Mouse (Mus musculus) testis, adult 2 months (tissue): ENCODE results near the gene Lrrk1.

Experiments
- CTCF ChIP-seq: fragments of 200-500 bp; IDR thresholded peaks from 2 replicates; pipeline ENCODE4 v1.5.1; 2012; ENCODE audit warnings: low read depth, mild to moderate bottlenecking, inconsistent platforms, low read length, moderate library complexity; ENCODE audit not compliant: control insufficient read depth, insufficient read depth, insufficient replicate concordance
- POLR2A ChIP-seq: fragments of 200-500 bp; IDR thresholded peaks from 2 replicates; pipeline ENCODE4 v1.6.1; 2012; ENCODE audit warnings: low read depth, mild to moderate bottlenecking, inconsistent platforms, low read length, moderate library complexity; ENCODE audit not compliant: control insufficient read depth

DNA sequence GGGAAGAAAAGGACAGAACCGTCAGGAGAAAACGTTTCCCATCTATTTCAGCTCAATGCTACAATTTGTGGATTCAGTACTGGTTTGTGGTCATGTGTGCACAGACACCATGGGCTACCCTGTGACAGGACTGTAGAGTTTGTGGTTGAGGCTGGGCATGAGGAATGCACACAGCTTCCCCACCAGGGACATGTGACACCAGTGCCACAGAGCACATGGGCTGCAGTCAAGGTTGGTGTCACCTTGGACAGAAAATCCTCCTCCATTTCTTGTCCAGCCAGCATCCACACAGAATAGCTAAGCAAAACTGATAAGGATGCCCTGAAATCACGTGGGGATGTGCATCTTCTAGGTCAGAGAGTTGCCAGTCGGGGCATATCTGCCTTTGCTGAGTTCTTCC lies 16.7 kb upstream of the Lrrk1 start:
- TF ChIP-seq POLR2A (no peak), CTCF (no peak)
